Mouse (Mus musculus) layer of hippocampus, adult 11-12 months (tissue): ENCODE data around the gene Arhgap23.

Source experiments
- DNase-seq: peaks from one replicate; pipeline ENCODE4 v3.0.0; 2022; ENCODE audit warnings: low spot score

Gene Arhgap23

DNA sequence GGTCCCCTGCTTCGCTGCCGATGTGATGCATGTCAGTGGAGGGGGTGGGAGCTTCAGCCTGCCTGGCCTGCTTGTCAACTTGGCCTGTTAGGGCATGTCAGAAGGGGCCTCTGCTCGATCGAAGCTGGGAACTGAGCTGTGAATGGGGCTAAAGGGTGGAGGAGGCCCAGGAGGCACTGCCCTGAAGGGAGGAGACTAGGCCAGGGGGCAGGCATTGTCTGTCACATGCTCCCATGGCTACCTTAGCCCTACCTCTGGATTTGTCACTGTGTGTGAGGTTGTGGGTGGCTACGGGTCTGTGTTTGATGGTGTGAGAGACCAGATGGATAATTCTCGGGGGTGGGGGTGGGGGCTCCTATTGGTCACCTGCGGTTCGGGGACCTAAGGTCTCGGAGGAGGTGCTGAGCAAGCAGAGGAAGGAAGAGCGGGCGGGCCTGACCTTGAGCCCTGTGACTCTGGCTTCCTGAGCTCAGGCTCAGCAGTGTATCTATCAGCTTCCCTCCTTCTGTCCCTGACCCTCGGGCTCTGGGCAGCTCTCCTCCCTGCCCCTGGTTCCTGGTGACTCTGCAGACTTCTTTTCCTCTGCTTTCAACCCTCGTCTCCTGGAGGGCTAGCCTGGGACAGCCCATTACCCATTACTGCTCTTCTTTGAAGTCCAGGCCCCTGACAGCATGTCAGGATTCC is 20.6 kb downstream of the Arhgap23 start:
- DNase-seq: no peak

DNA sequence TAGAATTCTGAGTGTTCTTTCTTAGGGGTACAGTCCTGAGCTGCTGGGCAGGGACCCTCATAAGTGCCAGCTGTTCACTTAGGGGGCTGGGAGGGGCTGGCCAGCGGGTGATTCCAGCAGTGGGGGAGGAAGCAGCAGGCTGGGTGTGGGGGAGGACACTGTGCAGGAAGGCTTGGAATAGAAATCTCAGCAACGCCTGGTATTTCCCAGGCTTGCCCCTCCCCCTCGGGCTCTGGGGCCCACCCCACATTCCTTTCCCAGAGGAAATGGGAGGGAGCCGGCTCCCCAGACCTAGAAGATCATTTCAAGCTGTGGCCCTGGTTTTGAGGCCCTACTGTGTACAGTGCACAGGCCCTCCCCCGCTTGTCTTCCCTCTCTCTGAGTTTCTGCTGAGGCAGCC is 22.4 kb downstream of the Arhgap23 start:
- no peak for DNase-seq

GRCm38 (mm10) chr11:97438868-97439267 is 23.5 kb downstream of the Arhgap23 start:
- no peak for DNase-seq

- no peak for DNase-seq
Measured at GRCm38 (mm10) chr11:97439935-97440334, 24.6 kb downstream of the Arhgap23 start.

GRCm38 (mm10) chr11:97440441-97440881 is 25.1 kb downstream of the Arhgap23 start:
- DNase-seq: no peak

DNA sequence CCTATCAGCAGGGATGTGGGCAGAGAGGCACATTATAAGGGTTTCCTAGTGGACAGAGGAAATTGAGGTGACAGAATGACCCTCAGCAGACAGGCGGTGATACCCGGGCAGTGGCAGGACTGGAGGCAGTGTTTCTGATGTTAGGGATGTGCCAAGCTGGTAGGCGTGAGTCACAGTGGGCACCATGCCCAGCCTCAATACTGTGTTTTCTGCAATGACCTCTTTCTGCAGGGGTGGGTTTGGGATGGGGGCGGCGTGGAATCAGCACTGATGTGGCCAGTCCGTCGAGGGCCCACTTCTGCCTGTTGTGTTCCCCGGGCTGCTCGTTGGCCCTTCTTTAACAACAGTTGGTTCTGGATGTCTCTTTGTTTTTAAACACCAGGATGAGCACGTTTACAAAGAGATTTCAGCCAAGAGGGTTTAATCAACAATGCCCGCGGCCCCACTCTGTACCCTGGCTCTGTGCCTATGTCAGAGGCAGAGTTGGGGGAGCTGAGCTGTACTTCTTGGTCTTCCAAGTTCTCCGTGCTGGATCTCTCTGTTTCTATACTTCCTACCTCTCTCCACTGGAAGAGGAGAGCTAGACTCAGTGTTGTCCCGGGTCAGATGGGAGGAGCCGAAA is 25.8 kb downstream of the Arhgap23 start:
- peak; percentile 69 for DNase-seq

- DNase-seq: no peak
Measured at GRCm38 (mm10) chr11:97441658-97442125, 26.4 kb downstream of the Arhgap23 start.

DNA sequence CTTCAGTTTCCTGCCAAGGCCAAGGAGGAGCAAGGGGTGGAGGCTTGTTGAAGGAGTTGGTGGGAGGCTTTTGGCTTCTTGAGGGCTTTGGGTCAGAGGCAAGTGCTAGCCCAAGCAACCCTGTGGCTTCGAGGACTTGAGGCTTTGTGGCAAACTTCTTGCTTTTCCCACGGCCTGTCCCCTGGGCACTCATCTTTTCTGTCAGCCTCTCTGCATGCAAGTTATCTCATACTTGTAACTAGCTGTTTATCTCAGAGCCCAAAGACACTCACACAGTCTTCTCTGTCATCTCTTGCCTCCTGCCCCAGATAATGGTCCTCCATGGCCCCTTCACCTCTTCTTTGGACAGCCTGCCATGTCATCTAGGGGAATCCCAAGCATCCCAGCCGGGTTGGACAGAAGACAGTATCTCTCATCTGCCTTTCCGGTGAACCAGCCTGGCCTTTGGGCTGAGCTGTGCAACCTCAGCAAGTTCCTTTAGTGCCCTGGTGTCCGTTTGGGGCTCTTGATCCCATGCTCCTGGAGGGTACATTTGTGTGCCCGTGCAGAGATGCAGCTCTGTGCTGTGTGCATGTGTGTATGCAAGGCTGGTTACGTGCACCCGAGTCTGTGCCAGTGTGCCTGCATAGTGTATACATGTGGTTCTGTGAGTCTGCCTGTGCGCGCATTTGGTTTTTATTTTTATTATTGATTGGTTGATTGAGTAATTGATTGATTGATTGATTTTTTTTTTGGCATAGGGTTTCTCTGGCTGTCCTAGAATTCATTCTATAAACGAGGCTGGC is 27.8 kb downstream of the Arhgap23 start:
- no peak for DNase-seq

GRCm38 (mm10) chr11:97445596-97445995 is 30.3 kb downstream of the Arhgap23 start:
- DNase-seq: no peak

DNA sequence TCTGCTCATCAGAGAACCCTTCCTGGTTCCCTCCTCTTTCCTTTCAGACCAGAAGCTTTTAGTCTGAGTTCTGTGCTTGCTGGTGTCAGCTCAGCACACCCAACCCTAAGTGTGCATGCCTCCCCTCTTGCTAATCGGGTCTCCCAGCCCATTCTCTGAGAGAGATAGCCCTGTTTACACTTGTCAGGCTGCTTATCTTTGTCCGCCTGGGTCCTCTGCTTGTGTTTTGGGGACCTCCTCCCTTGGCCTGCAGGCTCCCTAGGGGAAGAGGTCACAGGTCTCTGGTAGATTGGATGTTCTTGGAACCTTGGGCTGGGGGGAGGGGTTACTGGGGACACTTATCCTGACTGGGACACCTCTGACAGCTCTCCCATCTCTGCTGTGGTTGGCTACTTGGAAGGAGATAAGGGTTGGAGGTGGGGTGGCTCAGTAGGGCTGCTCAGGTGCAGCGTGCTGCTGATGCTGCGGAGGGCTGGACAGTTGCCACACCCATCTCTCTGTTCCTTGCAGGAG is 30.7 kb downstream of the Arhgap23 start:
- no peak for DNase-seq

DNA sequence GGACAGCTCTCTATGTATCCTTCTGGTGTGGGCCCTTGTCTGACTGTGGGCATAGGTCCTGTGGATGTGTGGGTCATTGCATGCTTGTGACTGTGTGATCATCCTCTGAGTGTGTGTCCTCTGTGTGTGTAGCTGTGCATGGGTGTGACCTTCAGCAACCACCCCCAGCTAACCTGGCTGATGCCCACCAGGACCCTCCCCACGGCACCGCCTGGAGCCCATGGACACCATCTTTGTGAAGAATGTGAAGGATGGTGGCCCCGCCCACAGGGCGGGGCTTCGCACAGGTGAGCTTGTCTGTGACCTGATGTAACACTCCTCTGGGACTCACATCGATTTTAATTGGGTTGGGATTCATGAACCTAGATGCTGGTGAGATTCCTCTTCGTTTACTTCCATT is 32.6 kb downstream of the Arhgap23 start:
- no peak for DNase-seq

- no peak for DNase-seq
Measured at GRCm38 (mm10) chr11:97448611-97449394, 33.5 kb downstream of the Arhgap23 start.

DNA sequence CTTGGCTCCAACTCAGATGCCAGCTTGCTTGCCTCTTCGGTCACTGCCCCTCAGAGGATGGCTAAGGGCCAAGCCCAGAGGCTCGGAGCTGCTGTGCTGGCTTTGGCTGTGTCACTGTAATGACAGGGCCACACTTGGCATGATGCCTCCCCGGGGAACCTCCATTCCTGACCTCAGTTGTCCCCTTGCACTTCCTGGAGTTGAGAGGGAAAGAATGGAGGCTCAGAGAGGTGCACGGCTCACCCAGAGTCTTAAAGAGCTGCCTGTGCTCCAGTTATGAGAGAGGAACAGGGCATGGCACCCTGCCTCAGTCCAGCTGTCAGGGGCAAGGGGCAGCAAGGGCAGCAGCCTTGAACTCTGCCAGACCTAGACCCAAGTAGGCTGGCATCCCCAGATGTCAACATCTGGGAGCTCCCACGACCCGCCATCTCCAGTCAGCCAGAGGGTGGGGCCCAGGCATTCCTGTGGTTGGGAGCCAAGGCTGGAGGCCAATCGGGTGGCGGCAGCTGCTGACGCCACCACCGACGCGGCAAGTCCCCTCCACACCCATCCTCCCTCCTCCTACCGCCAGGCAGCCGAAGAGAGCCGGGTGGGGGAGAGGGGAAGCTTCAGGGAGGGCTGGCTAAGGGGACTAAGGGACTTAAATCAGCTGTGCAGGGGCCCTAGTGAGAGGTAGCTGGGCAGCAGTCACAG is 34.4 kb downstream of the Arhgap23 start:
- peak; percentile 74 for DNase-seq

DNA sequence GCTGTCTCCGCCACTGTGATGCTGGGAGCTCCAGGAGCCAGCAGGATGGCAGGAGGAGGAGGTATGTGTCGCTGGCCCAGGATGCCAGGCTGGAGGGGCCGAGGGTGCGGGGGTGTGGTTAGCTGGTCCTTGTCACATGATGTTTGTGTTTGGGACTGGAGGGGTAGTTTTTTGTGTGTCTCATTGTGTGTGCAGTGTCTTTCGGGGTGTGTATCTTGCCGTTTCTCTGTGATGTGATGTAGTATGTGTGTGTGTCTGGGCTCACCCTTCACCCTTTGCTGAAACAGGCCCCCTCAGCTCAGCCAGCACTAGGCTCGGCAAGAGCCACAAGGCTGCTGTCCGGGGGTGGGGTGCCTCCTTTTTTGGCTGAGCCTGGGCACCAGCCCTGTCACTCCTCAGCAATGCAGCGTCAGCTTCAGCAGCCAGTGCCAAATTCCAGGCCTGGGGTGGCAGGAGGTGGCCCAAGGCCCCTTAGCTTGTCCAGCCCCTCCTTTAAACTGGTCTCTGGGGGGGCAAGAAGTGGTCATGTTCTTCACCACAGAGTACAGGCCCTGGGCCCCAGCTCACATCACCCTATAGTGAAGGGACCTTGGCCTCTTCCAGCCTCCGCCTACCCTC is 35.1 kb downstream of the Arhgap23 start:
- DNase-seq: no peak

DNA sequence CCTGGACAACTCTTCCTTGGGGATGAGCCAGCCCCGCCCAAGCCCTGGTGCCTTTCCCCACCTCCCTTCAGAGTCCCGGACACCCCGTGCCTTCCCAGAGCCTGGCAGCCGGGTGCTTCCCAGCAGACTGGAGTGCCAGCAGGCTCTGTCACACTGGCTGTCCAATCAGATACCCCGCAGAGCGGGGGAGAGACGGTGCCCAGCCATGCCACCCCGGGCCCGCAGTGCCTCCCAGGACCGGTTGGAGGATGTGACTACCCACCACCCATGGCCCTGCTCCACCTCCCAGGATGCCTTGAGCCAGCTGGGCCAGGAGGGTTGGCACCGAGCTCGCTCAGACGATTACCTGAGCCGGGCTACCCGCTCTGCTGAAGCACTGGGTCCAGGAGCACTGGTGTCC is 36.3 kb downstream of the Arhgap23 start:
- no peak for DNase-seq

GRCm38 (mm10) chr11:97457120-97457519 is 41.8 kb downstream of the Arhgap23 start:
- no peak for DNase-seq

GRCm38 (mm10) chr11:97461307-97461820 is 46.0 kb downstream of the Arhgap23 start:
- no peak for DNase-seq

DNA sequence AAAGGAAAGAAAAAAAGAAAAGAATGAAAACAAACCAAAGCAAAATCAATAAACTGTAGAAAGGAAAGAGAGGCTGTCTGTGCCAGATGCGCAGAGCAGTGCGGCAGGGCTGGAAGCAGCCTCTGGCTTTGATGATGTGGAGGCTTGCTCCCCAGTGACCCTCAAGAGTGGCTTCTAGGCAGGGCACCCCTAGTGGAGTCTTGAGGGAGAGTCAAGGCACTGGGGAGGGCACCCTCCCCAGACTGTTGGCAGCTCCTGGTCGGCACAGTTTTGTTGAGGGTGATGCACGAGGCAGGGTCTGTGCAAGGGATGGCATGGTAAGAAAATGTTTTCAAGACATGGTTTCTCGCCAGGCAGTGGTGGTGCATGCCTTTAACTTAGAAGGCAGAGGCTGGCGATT is 47.2 kb downstream of the Arhgap23 start:
- no peak for DNase-seq

GRCm38 (mm10) chr11:97463166-97463565 is 47.8 kb downstream of the Arhgap23 start:
- DNase-seq: no peak

GRCm38 (mm10) chr11:97463991-97464390 is 48.7 kb downstream of the Arhgap23 start:
- no peak for DNase-seq

DNA sequence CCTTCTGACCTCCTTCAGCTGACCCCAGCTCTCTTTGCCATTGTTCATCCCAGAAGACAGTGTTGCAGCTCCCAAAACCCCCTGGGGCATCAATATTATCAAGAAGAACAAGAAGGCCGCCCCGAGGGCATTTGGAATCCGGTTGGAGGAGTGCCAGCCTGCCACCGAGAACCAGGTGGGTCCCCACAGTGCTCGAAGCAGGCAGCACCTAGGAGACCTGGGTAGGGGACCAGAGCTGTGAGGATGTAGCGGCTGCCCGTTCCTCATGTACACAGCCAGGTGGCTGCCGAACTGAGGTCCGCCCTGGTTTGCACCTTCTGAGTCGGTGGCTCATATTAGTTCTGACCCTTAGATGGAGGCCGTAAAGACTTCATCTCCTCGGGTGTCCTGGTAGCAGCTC is 50.6 kb downstream of the Arhgap23 start:
- no peak for DNase-seq
